Mouse (Mus musculus): ENCODE data around the gene Hdgfl2. TPM values are rescaled to one million over a fixed set of nuclear protein-coding genes. Genes with fewer than 3 reads are reported as not detected.
A peak's percentile ranks its signal among the peaks of the same experiment; 100 is the strongest.

The Hdgfl2 gene
- polyA plus RNA-seq, 1 experiment from 2014 or later, result 77.2 TPM

- H3K9ac ChIP-seq (ENCODE audit: low read depth, low read length), result no peak overlapping the region
- peaks cover 14% of the 10 kb centered on the region; the same call in 1 of the 2 replicates for H3K4me1 ChIP-seq (ENCODE audit: control insufficient read depth, insufficient read depth, low read length)
- no peak overlapping the region for H3K4me3 ChIP-seq (ENCODE audit: low read depth, low read length)
- no peak overlapping the region for H3K4me2 ChIP-seq
- WGBS (ENCODE audit: insufficient replicate concordance), result 16% methylated on average over 9 of the region's 9 CpGs
- no peak overlapping the region for H3K27ac ChIP-seq (ENCODE audit: low read depth, low read length)
- ATAC-seq (replicated peaks; ENCODE audit: insufficient number of reproducible peaks, low FRiP score, low TSS enrichment), result no peak
- H3K9me3 ChIP-seq (replicated peaks; ENCODE audit: control insufficient read depth, low read length), result no peaks in the 10 kb centered on the region
- H3K27me3 ChIP-seq (ENCODE audit: control insufficient read depth, insufficient read depth, low read length), result peaks cover 100% of the 10 kb centered on the region
- H3K36me3 ChIP-seq (ENCODE audit: control insufficient read depth, insufficient read depth, low read length), result no peaks in the 10 kb centered on the region
Measured at GRCm38 (mm10) chr17:56146131-56146530, 66.7 kb downstream of the Hdgfl2 start.

GRCm38 (mm10) chr17:56147420-56147819 is 68.0 kb downstream of the Hdgfl2 start:
- Histone ChIP-seq H3K4me2 (no peak overlapping the region), H3K27ac (ENCODE audit: low read depth, low read length) (no peak overlapping the region), H3K27me3 (ENCODE audit: control insufficient read depth, insufficient read depth, low read length) (peaks cover 88% of the 10 kb centered on the region), H3K9ac (ENCODE audit: low read depth, low read length) (no peak overlapping the region), H3K9me3 (replicated peaks; ENCODE audit: control insufficient read depth, low read length) (no peaks in the 10 kb centered on the region), H3K4me1 (ENCODE audit: control insufficient read depth, insufficient read depth, low read length) (peaks cover 3% of the 10 kb centered on the region; the same call in 1 of the 2 replicates), H3K4me3 (ENCODE audit: low read depth, low read length) (no peak overlapping the region), H3K36me3 (ENCODE audit: control insufficient read depth, insufficient read depth, low read length) (no peaks in the 10 kb centered on the region)
- WGBS (ENCODE audit: insufficient replicate concordance), result 53% methylated on average over 12 of the region's 12 CpGs
- no peak for ATAC-seq (replicated peaks; ENCODE audit: insufficient number of reproducible peaks, low FRiP score, low TSS enrichment)

- WGBS (ENCODE audit: insufficient replicate concordance), result 19% methylated on average over 9 of the region's 9 CpGs
- H3K9me3 ChIP-seq (replicated peaks; ENCODE audit: control insufficient read depth, low read length), result no peaks in the 10 kb centered on the region
- peaks cover 3% of the 10 kb centered on the region; the same call in 1 of the 2 replicates for H3K4me1 ChIP-seq (ENCODE audit: control insufficient read depth, insufficient read depth, low read length)
- no peak for ATAC-seq (replicated peaks; ENCODE audit: insufficient number of reproducible peaks, low FRiP score, low TSS enrichment)
- H3K4me3 ChIP-seq (ENCODE audit: low read depth, low read length), result no peak overlapping the region
- H3K27ac ChIP-seq (ENCODE audit: low read depth, low read length), result no peak overlapping the region
- H3K27me3 ChIP-seq (ENCODE audit: control insufficient read depth, insufficient read depth, low read length), result peaks cover 85% of the 10 kb centered on the region
- no peaks in the 10 kb centered on the region for H3K36me3 ChIP-seq (ENCODE audit: control insufficient read depth, insufficient read depth, low read length)
- H3K9ac ChIP-seq (ENCODE audit: low read depth, low read length), result no peak overlapping the region
- no peak overlapping the region; the same call in 1 of the 2 replicates for H3K4me2 ChIP-seq
Measured at GRCm38 (mm10) chr17:56148280-56148679, 68.8 kb downstream of the Hdgfl2 start.

GRCm38 (mm10) chr17:56148790-56149618 is 69.6 kb downstream of the Hdgfl2 start:
- 2% methylated on average over 30 of the region's 30 CpGs for WGBS (ENCODE audit: insufficient replicate concordance)
- Histone ChIP-seq H3K4me2 (peak overlapping the region; percentile 37), H3K36me3 (ENCODE audit: control insufficient read depth, insufficient read depth, low read length) (no peaks in the 10 kb centered on the region), H3K4me3 (ENCODE audit: low read depth, low read length) (peak overlapping the region; percentile 18; the same call in 1 of the 2 replicates), H3K9me3 (replicated peaks; ENCODE audit: control insufficient read depth, low read length) (no peaks in the 10 kb centered on the region), H3K27ac (ENCODE audit: low read depth, low read length) (no peak overlapping the region), H3K9ac (ENCODE audit: low read depth, low read length) (peak overlapping the region; percentile 28; the same call in 1 of the 2 replicates), H3K4me1 (ENCODE audit: control insufficient read depth, insufficient read depth, low read length) (peaks cover 3% of the 10 kb centered on the region; the same call in 1 of the 2 replicates), H3K27me3 (ENCODE audit: control insufficient read depth, insufficient read depth, low read length) (peaks cover 77% of the 10 kb centered on the region)
- 0 out of 2 replicates have a peak, but pooled peaks have one; percentile 16 for ATAC-seq (replicated peaks; ENCODE audit: insufficient number of reproducible peaks, low FRiP score, low TSS enrichment)

GRCm38 (mm10) chr17:56149897-56150296 is 70.5 kb downstream of the Hdgfl2 start:
- no peaks in the 10 kb centered on the region for H3K36me3 ChIP-seq (ENCODE audit: control insufficient read depth, insufficient read depth, low read length)
- no peak overlapping the region for H3K9ac ChIP-seq (ENCODE audit: low read depth, low read length)
- H3K9me3 ChIP-seq (replicated peaks; ENCODE audit: control insufficient read depth, low read length), result no peaks in the 10 kb centered on the region
- H3K4me1 ChIP-seq (ENCODE audit: control insufficient read depth, insufficient read depth, low read length), result peaks cover 3% of the 10 kb centered on the region; the same call in 1 of the 2 replicates
- ATAC-seq (replicated peaks; ENCODE audit: insufficient number of reproducible peaks, low FRiP score, low TSS enrichment), result no peak
- WGBS (ENCODE audit: insufficient replicate concordance), result 29% methylated on average over 2 of the region's 2 CpGs
- no peak overlapping the region for H3K27ac ChIP-seq (ENCODE audit: low read depth, low read length)
- no peak overlapping the region for H3K4me3 ChIP-seq (ENCODE audit: low read depth, low read length)
- H3K27me3 ChIP-seq (ENCODE audit: control insufficient read depth, insufficient read depth, low read length), result peaks cover 76% of the 10 kb centered on the region
- no peak overlapping the region for H3K4me2 ChIP-seq

Other genes starting within 250 kb of the Hdgfl2 start
- 6.2 and 7.7 TPM in 2 replicates for gene Zfp119a, start 200.7 kb upstream of the Hdgfl2 start, polyA plus RNA-seq (2014; fragmentation: Nextera tagmentation; extraction: Ambion mirVana)
- gene Zfp959, start 187.5 kb upstream of the Hdgfl2 start, polyA plus RNA-seq (2014; fragmentation: Nextera tagmentation; extraction: Ambion mirVana), result 9.4 and 9.6 TPM in 2 replicates
- gene Zfp119b, start 130.1 kb upstream of the Hdgfl2 start, polyA plus RNA-seq (2014; fragmentation: Nextera tagmentation; extraction: Ambion mirVana), result 3.6 and 4.1 TPM in 2 replicates
- gene Ebi3, start 127.0 kb upstream of the Hdgfl2 start, polyA plus RNA-seq (2014; fragmentation: Nextera tagmentation; extraction: Ambion mirVana), result 0.19 and 0.20 TPM in 2 replicates
- 15.5 and 18.1 TPM in 2 replicates for gene Yju2, start 120.5 kb upstream of the Hdgfl2 start, polyA plus RNA-seq (2014; fragmentation: Nextera tagmentation; extraction: Ambion mirVana)
- 10.8 and 11.9 TPM in 2 replicates for gene Shd, start 109.2 kb upstream of the Hdgfl2 start, polyA plus RNA-seq (2014; fragmentation: Nextera tagmentation; extraction: Ambion mirVana)
- 5.0 and 5.2 TPM in 2 replicates for gene Fsd1, start 93.1 kb upstream of the Hdgfl2 start, polyA plus RNA-seq (2014; fragmentation: Nextera tagmentation; extraction: Ambion mirVana)
- 7.2 and 8.1 TPM in 2 replicates for gene Stap2, start 74.0 kb upstream of the Hdgfl2 start, polyA plus RNA-seq (2014; fragmentation: Nextera tagmentation; extraction: Ambion mirVana)
- 67.6 and 68.3 TPM in 2 replicates for gene Mpnd, start 73.9 kb upstream of the Hdgfl2 start, polyA plus RNA-seq (2014; fragmentation: Nextera tagmentation; extraction: Ambion mirVana)
- 89.9 and 90.6 TPM in 2 replicates for gene Sh3gl1, start 43.0 kb upstream of the Hdgfl2 start, polyA plus RNA-seq (2014; fragmentation: Nextera tagmentation; extraction: Ambion mirVana)
- gene Chaf1a, start 39.2 kb upstream of the Hdgfl2 start, polyA plus RNA-seq (2014; fragmentation: Nextera tagmentation; extraction: Ambion mirVana), result 13.4 and 13.5 TPM in 2 replicates
- gene Ubxn6, start 4.6 kb upstream of the Hdgfl2 start, polyA plus RNA-seq (2014; fragmentation: Nextera tagmentation; extraction: Ambion mirVana), result 37.3 and 39.4 TPM in 2 replicates
- 0.10 and 0.11 TPM in 2 replicates for gene Plin4, start 30.2 kb downstream of the Hdgfl2 start, polyA plus RNA-seq (2014; fragmentation: Nextera tagmentation; extraction: Ambion mirVana)
- gene Plin5, start 38.0 kb downstream of the Hdgfl2 start, polyA plus RNA-seq (2014; fragmentation: Nextera tagmentation; extraction: Ambion mirVana), result 0.18 and 0.33 TPM in 2 replicates
- not detected in 2 replicates for gene Lrg1, start 42.4 kb downstream of the Hdgfl2 start, polyA plus RNA-seq (2014; fragmentation: Nextera tagmentation; extraction: Ambion mirVana)
- gene Sema6b, start 60.7 kb downstream of the Hdgfl2 start, polyA plus RNA-seq (2014; fragmentation: Nextera tagmentation; extraction: Ambion mirVana), result 0.11 and 0.33 TPM in 2 replicates
- 4.7 and 6.0 TPM in 2 replicates for gene Tnfaip8l1, start 82.8 kb downstream of the Hdgfl2 start, polyA plus RNA-seq (2014; fragmentation: Nextera tagmentation; extraction: Ambion mirVana)
- gene Mydgf, start 104.3 kb downstream of the Hdgfl2 start, polyA plus RNA-seq (2014; fragmentation: Nextera tagmentation; extraction: Ambion mirVana), result 78.6 and 87.8 TPM in 2 replicates
- 21.4 and 23.2 TPM in 2 replicates for gene Dpp9, start 139.3 kb downstream of the Hdgfl2 start, polyA plus RNA-seq (2014; fragmentation: Nextera tagmentation; extraction: Ambion mirVana)
- gene Fem1a, start 177.2 kb downstream of the Hdgfl2 start, polyA plus RNA-seq (2014; fragmentation: Nextera tagmentation; extraction: Ambion mirVana), result 17.9 and 19.3 TPM in 2 replicates
- 10.4 and 11.4 TPM in 2 replicates for gene Ticam1, start 197.2 kb downstream of the Hdgfl2 start, polyA plus RNA-seq (2014; fragmentation: Nextera tagmentation; extraction: Ambion mirVana)
- 58.8 and 77.3 TPM in 2 replicates for gene Plin3, start 213.2 kb downstream of the Hdgfl2 start, polyA plus RNA-seq (2014; fragmentation: Nextera tagmentation; extraction: Ambion mirVana)
- not detected in 2 replicates for gene Arrdc5, start 220.7 kb downstream of the Hdgfl2 start, polyA plus RNA-seq (2014; fragmentation: Nextera tagmentation; extraction: Ambion mirVana)
- 53.0 and 62.4 TPM in 2 replicates for gene Uhrf1, start 223.7 kb downstream of the Hdgfl2 start, polyA plus RNA-seq (2014; fragmentation: Nextera tagmentation; extraction: Ambion mirVana)
- gene Kdm4b, start 246.4 kb downstream of the Hdgfl2 start, polyA plus RNA-seq (2014; fragmentation: Nextera tagmentation; extraction: Ambion mirVana), result 19.6 and 22.8 TPM in 2 replicates